Mouse (Mus musculus) thymus, postnatal 4 days (tissue): ENCODE measurements around the gene Dcx.

ENCODE experiments used
- DNase-seq: peaks from one replicate; pipeline ENCODE4 v3.0.0; 2021

Gene Dcx

GRCm38 (mm10) chrX:143826521-143826920 is 106.6 kb downstream of the Dcx start:
- DNase-seq = no peak

GRCm38 (mm10) chrX:143818961-143819360 is 114.2 kb downstream of the Dcx start:
- no peak for DNase-seq

- DNase-seq = no peak
These were observed 117.2 kb downstream of the Dcx start for GRCm38 (mm10) chrX:143815948-143816347.
